Mouse (Mus musculus) left cerebral cortex, adult 11 months (tissue): ENCODE data around the gene Orc4.
A peak's percentile ranks its signal among the peaks of the same experiment; 100 is the strongest.
"Not testable (repeated sequence)": the region's sequence is repeated elsewhere in the genome, so short reads cannot be mapped to it uniquely, and the experiment has no call there.

Experiments
- DNase-seq: peaks from one replicate; pipeline ENCODE4 v3.0.0; 2022; ENCODE audit warnings: low spot score

Gene Orc4

GRCm38 (mm10) chr2:48950252-48950315 lies at the start of gene Orc4:
Gene Orc4, minus strand, starts transcription at chr2:48950277.
- DNase-seq, result no peak

DNA sequence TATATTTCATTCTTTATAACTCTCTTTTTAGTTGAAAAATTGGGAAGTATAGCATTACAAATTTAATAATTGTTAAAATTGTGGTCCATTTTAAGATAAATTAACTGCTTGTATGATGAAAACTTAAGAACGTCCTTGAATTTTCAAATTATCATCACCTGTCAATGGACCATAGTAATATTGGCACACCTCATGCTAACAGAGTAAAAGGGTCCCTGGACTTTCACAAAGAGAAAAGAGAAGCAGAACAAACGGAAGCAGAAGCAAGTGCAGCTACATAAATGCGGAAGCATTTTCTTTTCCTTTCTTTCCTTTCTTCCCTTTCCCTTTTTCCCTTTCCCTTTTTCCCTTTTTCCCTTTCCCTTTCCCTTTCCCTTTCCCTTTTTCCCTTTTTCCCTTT lies 40.2 kb upstream of the Orc4 start:
- DNase-seq, result no peak

DNA sequence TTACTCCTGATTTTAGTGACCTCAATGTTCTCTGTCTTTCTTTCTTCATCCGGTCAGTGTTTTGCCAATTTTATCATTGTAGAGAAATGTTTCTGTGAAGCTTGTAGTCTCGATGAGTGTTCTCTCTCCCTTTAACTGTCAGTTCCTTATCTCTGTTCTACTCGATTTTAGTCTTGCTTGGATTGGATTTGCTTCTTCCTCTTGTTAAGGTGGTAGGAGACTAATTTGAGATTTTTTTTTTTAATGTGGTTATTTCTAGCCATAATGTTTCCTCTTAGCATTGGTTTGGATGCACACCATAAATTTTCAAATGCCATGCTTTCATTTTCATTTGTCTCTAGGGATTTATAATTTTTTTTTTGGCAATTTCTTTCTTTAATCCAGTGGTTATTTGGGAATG lies 28.8 kb upstream of the Orc4 start:
- DNase-seq, result no peak

- no peak for DNase-seq
Measured at GRCm38 (mm10) chr2:48956591-48956990, 6.5 kb upstream of the Orc4 start.

- no peak for DNase-seq
Measured at GRCm38 (mm10) chr2:48950316-48950880, 321 bp upstream of the Orc4 start.

DNA sequence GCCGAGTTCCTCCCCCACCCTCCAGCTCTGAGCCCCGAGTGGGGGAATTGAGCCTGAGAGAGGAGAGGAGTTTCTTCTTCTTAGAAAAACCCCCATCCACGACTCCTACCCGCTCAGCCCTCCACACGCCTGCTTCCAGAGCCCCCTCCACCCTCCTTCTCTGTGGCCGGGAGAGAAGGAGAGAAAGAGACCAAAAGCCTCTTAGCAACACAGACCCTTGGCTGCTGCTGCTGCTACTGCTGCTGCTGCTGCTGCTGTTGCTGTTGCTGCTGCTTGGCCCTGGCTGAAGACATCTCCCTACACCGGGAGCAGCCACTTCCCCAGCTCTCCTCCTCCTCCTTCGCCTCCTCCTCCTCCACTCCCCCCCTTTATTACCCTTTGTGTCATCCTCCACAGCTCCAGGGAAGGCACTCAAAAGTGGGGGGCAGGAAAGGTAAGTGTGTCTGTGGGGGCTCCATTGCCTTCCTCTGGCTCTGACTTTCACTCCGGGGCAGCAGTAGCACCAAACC lies 280 bp downstream of the Orc4 start:
- peak; percentile 27 for DNase-seq

DNA sequence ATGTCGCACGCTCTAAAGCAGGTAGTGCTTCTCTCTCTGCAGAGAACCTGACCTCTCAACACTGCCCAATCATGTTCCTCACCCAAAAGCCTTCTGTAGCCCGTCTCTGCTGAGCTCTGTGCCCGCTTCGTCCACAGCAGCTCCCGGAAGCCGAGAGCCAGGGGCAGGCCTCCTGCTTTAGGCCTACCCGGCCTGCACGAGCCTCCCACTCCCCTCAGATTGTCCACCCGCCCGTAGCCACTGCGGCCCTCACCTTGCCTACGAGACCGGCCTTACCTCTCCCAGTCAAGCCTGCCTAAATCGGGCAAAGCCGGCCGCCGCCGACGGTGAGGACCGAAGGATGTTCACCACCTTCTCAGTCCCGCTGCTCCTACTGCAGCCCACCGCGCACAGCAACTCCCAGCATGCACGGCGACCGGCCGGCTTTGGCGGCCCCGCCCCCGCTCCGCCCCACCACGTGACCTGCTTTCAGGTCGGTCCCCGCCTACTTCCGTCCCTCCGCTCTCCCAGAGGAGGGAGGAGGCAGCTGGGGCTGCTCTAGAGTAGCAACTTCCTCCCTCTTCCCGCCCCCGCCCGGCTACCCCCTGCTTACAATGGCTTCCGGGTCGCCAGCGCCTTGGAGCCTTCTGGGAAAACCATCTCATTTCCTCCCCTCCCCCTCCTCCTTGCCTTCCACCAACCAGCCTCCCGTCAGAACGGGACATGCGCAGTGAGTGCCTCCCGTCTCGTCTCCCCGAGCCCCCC lies 1.1 kb downstream of the Orc4 start, which contains the start of gene Mbd5:
TSS of gene Mbd5 (plus strand) at position 668 of the 744 bp plus-strand sequence.
- DNase-seq, result peak; percentile 99

DNA sequence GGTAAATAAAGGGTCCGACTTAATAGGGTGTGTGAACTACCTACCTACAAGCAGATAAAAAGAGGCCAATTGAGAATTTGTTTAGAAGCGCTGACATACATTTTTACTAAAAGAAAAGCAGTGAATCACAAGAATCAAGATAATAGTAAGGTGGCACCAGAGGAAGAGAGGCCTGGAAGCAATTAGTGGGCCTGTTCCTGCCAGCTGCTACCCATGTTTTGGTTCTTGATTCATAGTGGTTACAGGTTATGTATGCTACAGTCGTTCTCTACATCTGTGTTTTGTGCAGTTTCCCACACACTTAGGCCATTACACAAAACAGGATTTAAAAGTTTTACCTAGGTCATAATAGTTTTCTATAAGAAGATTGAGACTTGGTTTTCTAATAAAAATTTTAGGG lies 2.3 kb downstream of the Orc4 start:
- DNase-seq, result no peak

DNA sequence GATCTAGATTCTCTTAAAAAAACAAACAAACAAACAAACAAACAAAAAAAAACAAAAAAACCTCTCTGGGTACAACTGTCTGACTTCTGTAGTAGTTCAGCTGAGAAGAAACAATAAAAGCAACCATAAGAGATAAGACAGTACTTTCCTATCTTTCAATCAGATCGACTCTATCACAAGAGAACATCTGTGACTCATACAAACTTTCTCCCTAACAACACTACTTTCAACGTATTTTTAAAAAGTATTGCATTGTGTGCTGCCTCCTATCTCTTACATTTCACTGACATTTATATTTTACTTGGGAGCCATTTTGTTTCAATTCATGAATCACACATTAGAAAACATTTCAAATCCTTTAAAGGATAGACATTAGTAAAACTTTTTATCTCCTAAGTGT lies 15.0 kb downstream of the Orc4 start:
- no peak for DNase-seq

- no peak for DNase-seq
Measured at GRCm38 (mm10) chr2:48915832-48916231, 34.2 kb downstream of the Orc4 start.

DNA sequence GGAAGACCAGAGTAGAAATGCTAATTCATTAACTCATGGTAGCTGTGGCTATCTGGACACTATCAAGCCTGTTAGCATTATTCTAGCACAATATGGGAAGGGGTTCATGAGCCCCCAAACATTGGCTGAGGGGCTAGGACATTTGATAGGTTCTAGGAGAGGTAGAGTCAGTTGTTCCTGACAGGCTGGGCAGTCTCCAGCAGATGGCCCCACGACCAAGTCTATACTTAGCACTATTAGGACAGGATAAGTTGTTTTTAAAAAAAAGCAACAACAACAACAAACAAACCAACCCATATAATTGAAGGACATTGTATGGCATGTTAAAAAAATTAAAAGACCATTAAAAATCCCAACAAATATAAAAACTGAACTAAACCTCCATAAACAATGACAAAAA lies 35.9 kb downstream of the Orc4 start:
- no peak for DNase-seq

DNA sequence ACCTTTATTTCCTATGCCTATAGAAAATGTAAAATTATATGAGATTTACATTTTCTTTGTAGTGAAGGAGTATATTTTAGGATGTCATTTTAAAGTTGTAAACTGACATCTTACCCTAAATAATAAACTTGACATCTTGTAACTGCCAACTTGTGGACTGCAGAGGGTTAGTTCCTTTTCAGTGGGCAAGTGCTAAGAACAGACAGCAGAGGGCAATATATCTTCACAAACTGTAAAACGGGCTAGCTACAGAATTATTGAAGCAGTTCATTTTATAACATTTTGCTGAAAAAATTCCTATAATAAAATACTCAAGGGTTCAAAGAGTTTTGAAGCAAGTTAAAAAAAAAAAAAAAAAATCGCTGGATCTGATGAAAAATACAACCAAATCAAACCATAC lies 41.2 kb downstream of the Orc4 start:
- DNase-seq, result peak; percentile 33

DNA sequence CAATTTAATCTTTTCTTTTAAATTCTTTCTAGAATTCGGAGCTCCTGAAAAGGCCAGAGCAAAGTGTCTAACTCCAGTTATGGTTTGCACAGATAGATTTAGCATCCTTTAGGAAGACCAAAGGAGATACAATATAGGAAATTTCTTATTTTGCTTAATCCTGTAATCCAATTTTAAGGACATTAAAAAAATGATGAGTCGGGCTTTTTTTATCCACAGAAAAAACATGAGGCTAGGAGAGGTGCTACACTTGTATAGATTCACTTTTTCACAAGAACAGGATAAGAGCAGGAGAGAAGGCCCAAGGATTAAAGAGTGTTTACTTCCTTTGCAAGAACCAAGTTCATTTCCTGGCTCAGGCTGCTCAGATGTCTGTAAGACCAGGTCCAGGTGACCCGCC lies 54.9 kb downstream of the Orc4 start:
- DNase-seq, result no peak

DNA sequence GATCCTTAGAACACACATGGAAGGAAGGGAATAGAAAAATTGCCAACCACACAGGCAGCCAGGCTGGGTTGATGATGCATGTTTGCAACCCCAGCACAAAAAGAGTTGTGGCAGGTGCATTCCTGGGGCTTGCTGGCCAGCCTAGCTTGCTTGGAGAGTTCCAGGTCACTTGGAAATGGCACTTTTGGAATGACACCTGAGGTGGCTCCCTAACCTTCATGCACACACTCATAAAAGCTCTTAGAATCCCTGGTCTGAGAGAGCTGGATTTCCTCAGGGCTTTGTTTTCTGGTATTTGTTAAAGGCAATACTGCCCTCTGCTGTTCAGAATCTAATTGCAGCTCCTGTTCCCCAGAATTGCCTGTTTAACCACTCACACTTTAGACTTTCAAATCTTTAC lies 64.1 kb downstream of the Orc4 start:
- DNase-seq, result peak; percentile 76

DNA sequence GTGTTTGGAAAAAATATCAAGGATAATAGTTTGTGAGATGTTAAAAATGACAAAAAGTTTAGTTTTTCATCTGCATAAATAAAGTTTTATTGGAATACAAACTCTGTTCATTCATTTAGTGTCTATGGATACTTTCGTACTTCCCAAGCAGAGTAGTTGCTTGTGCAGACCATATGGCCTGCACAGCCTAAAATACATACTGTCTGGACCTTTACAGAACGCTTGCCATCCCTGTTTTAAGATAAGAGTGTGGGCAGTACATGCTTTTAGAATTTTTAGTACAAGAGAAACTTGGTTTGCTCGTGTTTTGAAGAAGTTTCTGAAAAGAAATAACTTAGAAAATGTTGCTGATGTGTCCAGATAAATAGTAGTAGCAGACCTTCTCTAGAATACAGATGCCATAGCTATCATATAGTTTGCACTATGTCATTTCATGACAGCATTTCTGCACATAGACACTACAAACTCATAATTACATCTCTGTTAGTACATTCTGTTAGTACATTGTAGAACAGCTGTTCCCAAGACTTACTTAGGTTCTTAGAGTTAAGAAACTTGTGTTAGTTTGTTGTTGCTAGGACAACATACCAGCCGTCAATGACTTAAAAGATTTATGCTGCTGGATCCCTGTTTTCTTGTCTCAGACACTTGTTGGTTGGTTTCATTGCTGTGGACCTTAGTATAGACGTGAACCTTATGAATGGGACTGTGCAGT lies 81.7 kb downstream of the Orc4 start:
- no peak for DNase-seq

GRCm38 (mm10) chr2:48865596-48865995 lies 84.5 kb downstream of the Orc4 start:
- not testable (repeated sequence) for DNase-seq
